Mouse (Mus musculus): ENCODE data around the gene Zfp772. TPM values are rescaled to one million over a fixed set of nuclear protein-coding genes. Genes with fewer than 3 reads are reported as not detected.
"Not testable (repeated sequence)": the region's sequence is repeated elsewhere in the genome, so short reads cannot be mapped to it uniquely, and the experiment has no call there.

Zfp772 gene
- 3.2 TPM in 2 replicates for total RNA-seq (2021)
- long read RNA-seq, experiment 1, transcript Zfp772-201 (5 exons, 2,777 nt): major isoform, 5 of 7 reads
- long read RNA-seq, experiment 1, partial matches to known transcripts: 0 of 7 reads
- long read RNA-seq, experiment 1, other reads (novel, unspliced or antisense): 2 of 7 reads
- long read RNA-seq, experiment 2, partial matches to known transcripts: 0 of 3 reads
- long read RNA-seq, experiment 2, other reads (novel, unspliced or antisense): 1 of 3 reads

DNA sequence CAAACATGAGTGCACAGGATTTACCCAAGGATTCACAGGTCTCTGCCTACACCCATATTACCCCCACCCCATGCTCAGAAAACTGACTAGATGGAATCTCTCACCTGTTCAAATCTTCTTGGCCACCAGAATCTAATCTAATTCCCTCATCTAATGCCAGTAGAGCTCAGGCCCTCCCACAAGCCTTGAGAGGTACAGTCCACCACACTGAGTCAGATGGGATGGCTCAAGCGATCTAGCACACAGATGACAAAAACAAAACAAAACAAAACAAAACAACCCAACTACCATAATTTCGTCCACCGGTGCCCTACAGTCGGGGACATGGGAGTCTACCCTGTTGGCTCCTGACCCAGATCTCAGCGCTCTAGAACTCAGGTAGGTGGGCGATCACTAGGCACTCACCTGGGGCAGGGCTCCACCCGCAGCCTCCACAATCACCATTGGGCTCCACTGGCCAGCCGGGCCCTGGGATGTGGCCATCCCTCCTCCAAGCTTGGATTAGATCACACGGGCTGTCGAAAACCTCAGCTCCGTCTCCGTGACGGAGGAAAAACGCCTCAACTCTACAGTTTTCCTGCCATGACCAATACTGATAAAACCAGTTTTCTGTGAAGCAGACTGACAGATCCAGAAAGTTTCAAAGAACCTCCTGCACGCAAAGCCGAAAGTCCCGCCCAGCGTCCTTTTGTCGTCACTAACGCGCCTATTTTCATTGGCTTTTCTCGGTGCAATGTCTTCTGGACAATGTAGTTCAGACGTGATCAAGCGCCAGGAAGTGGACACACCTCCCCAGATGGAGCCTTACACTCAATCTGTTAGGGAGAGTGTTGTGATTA lies at the start of gene Zfp772:
Gene Zfp772, minus strand, starts transcription at position 686 of the 839 bp plus-strand sequence.
- DNase-seq: peak; percentile 42

DNA sequence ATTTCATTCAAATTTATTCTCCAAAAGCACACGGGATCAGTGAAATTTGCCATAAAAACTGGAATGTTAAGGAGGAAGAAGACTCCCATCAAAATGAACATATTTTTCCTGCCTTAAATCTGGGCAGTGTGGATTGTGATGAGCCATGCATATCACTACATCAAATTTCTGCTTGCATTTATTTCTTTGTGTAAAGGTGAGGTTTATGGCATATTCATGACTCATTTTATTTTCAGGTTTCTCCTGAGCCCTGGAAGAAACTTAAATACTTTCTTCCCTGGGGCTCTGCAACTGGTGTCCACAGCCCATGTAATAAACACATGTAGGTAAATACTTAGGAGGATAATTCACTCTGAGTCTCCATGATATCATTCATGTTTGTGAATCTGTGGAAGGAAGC lies 37.4 kb upstream of the Zfp772 start, which contains the start of gene Vmn2r29:
Gene Vmn2r29, minus strand, starts transcription at position 101 of the 400 bp plus-strand sequence.
- not testable (repeated sequence) for DNase-seq

- peak; percentile 73 for DNase-seq
These were observed 21.4 kb downstream of the Zfp772 start for GRCm38 (mm10) chr7:7188191-7188942.

DNA sequence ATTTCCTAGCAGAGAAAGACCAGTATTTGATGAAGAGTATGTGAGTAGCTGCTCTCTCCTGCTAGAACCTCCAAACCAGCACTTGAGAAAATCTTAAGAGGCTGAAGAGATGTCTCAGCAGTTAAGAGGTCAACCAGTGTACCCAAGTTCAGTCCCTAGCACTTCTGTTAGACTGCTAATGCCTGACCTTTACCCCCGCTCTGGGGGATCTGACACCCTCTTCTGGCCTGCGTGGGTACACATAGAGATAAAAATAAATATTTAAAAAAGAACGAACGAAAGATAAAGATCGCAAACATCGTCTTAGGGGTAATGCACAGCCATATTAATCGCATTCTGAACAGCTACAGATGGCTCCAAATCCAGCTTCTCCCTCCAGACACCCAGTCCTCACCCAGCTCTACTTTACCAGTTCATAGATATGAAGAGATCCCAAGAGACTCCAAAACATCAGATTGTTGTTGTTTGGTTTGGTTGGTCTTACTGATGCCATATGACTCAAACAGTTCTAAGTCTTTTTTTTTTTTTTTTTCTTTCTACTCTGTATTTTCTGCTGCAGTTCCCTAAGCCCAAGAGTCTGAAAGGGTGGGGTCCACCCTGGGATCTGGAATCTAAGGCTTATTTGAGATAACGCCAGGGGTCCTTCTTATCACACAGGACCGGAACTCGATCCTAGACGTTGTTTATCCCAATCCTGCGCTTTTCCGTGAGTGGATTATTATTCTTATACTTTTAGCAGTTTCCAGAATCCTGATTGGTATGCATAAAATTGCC lies 22.2 kb downstream of the Zfp772 start:
- no peak for DNase-seq

DNA sequence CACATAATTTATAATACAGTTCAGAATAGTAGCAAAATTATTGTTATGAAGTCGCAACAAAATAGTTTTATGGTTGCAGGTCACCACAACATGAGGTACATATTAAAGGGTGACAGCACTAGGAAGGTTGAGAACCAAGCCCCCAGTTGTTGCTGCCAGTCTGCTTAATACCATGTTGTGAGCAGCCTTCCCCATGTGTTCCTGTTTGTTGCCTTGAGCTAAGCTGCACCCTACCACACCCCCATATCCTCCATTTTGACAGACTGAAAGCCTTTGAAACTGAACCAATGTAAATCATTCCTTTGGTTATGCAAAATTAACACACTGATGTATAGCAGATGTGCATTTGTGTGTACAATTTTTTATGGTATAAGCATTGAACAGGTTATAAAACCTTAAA lies 23.9 kb downstream of the Zfp772 start:
- DNase-seq: no peak

DNA sequence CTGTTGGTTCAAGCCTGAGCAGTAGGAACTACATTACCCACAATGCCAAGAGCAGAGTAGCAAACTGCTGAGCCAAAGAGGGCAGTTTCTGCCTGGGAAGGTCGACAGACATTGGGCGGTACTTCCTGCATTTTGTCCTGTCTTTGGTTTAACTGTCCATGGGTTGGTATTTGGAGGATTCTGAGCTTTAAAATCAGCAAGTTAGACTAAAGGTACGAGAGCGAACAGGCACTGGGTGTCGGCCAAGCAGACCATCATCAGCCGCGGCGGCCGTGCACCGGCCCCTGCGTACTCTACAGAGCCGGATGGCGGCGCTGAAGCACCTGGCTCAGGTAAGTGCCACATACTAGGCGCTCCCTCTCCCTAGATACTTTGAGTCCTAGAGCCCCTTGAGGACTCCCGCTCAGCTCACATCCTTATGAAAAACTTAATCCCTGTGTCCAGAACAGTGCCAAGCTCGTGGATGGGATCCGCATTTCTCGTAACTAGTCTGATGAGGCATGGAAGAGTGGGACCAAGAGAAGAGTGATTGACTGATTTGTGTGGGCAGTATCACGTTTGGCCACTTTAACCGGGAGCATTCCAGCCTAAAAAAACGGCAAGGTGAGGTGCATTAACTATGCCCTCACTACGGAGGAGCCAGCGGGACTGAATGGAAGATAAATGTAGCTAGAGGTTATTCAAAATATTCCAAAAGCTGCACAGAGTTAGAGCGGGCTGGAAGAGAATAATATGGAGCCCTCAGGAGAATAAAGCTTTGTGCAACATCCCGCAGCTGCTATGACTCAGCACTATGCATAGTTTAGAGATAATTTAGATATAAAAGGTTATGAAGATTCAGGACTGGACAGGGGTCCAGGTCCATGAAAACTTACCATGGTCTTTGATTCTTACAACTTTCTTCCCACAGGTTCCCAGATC lies 38.3 kb downstream of the Zfp772 start, which contains the start of gene Zfp418:
Gene Zfp418, plus strand, starts transcription at position 104 of the 921 bp plus-strand sequence.
- DNase-seq: peak; percentile 57

Other genes with a start within 250 kb of the Zfp772 start
- not detected in 2 replicates for gene Aurkc, start 214.7 kb downstream of the Zfp772 start, total RNA-seq (2021)
- gene Zfp954, start 88.5 kb downstream of the Zfp772 start, total RNA-seq (2021): 8.8 and 11.0 TPM in 2 replicates
- 0.41 and 1.0 TPM in 2 replicates for gene Zfp773, start 73.2 kb downstream of the Zfp772 start, total RNA-seq (2021)
- 2.1 and 2.7 TPM in 2 replicates for gene Zfp418, start 38.7 kb downstream of the Zfp772 start, total RNA-seq (2021)
- gene Vmn2r29, start 37.3 kb upstream of the Zfp772 start, total RNA-seq (2021): 0.22 TPM in 1 of 2 replicates, not detected in the other
- gene Gm45844, start 68.3 kb upstream of the Zfp772 start, total RNA-seq (2021): 2.9 and 3.8 TPM in 2 replicates
- 49.8 and 50.7 TPM in 2 replicates for gene Clcn4, start 90.9 kb upstream of the Zfp772 start, total RNA-seq (2021)
- 0.15 and 0.19 TPM in 2 replicates for gene Vmn2r30, start 127.6 kb upstream of the Zfp772 start, total RNA-seq (2021)
- gene Gm45783, start 164.6 kb upstream of the Zfp772 start, total RNA-seq (2021): 1.3 TPM in 1 of 2 replicates, not detected in the other
- not detected in 2 replicates for gene Vmn2r31, start 189.7 kb upstream of the Zfp772 start, total RNA-seq (2021)

Data from adrenal gland, postnatal 14 days (tissue).